Mouse (Mus musculus): ENCODE measurements around the gene Ccdc173. TPM values are rescaled to one million over a fixed set of nuclear protein-coding genes. Genes with fewer than 3 reads are reported as not detected.

Ccdc173 gene
- 1.0 and 1.3 TPM in 2 replicates for polyA plus RNA-seq (2016; fragmentation: Nextera tagmentation; extraction: Ambion mirVana)

DNA sequence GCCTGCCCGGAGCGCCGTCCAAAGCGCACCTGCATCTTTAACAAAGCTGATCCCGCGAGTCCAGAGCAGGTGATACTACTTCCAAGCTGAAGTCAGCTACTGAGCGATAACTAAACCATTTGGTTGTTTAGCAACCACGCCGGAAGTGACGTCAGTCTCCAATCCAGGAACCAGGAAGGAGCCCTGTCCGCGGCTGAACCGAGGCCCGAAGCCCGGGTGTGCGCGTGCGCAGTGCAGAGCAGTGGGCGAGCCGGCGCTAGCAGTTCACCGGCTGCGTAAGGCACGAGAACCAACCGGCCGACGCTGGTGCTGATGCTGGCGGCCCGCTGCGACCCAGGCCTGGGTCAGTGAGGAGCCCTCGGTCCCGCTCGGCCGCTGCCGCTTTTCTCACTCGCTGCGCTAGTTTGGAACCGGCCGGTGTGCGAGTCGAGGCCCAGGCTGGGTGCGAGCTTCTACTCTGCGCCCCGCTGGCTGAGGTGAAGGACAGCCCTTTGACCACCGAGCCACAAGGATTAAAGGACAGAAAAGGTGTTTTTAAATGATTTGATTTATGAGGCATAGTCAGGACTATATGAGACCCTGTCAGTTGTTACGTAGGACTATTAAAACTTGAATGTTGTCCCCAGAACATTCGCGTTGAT is at the start of gene Ccdc173, which contains the start of gene Phospho2:
TSS of gene Ccdc173 (minus strand) at position 147 of the 641 bp plus-strand sequence.
TSS of gene Phospho2 (plus strand) at position 195 of the 641 bp plus-strand sequence.
- WGBS, result 2% methylated on average over 48 of the region's 48 CpGs
- Histone ChIP-seq H3K27me3 (ENCODE audit: insufficient read depth, poor library complexity, severe bottlenecking) (no peaks in the 10 kb centered on the region), H3K9me3 (no peaks in the 10 kb centered on the region), H3K36me3 (peaks cover 17% of the 10 kb centered on the region), H3K27ac (peak within 1 kb of the TSS; percentile 93), H3K4me1 (peaks cover 4% of the 10 kb centered on the region; the same call in 1 of the 2 replicates), H3K4me3 (peak within 1 kb of the TSS; percentile 83)
- DNase-seq (ENCODE audit: low spot score), result peak; percentile 99

DNA sequence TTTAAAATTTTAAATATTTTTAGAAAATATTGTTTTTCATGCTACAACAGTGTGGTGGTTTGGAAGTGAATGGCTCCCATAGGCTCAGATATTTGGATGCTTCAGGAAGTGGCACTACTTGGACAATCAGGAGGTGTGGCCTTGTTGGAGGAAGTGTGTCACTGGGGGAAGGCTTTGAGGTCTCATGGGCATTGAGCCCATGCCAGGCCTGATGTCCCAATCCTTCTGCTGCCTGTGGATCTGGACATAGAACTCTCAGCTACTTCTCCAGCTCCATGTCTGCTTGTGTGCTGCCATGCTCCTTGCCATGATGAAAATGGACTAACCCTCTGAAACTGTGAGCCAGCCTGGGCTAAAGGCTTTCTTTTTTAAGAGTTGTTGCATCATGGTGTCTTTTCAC is 49.3 kb upstream of the Ccdc173 start:
- no peaks in the 10 kb centered on the region for H3K9me3 ChIP-seq
- DNase-seq (ENCODE audit: low spot score), result no peak

GRCm38 (mm10) chr2:69837996-69838395 is 48.6 kb upstream of the Ccdc173 start:
- Histone ChIP-seq H3K4me3 (no peak overlapping the region), H3K36me3 (peaks cover 43% of the 10 kb centered on the region), H3K27me3 (ENCODE audit: insufficient read depth, poor library complexity, severe bottlenecking) (no peaks in the 10 kb centered on the region), H3K4me1 (no peaks in the 10 kb centered on the region), H3K9me3 (no peaks in the 10 kb centered on the region), H3K27ac (no peak overlapping the region)
- no peak for DNase-seq (ENCODE audit: low spot score)
- WGBS, result 44% methylated on average over 3 of the region's 3 CpGs

More for the DNA sequence above, 49.3 kb upstream of the Ccdc173 start:
- Histone ChIP-seq H3K27ac (no peak overlapping the region), H3K4me3 (no peak overlapping the region), H3K36me3 (peaks cover 36% of the 10 kb centered on the region), H3K27me3 (ENCODE audit: insufficient read depth, poor library complexity, severe bottlenecking) (no peaks in the 10 kb centered on the region), H3K4me1 (no peaks in the 10 kb centered on the region)

- no peaks in the 10 kb centered on the region for H3K27me3 ChIP-seq (ENCODE audit: insufficient read depth, poor library complexity, severe bottlenecking)
- no peak overlapping the region for H3K27ac ChIP-seq
- 79% methylated on average over 7 of the region's 7 CpGs for WGBS
- no peaks in the 10 kb centered on the region for H3K4me1 ChIP-seq
- no peaks in the 10 kb centered on the region for H3K9me3 ChIP-seq
- H3K36me3 ChIP-seq, result peaks cover 49% of the 10 kb centered on the region
- DNase-seq (ENCODE audit: low spot score), result no peak
- H3K4me3 ChIP-seq, result no peak overlapping the region
These were observed 48.0 kb upstream of the Ccdc173 start for GRCm38 (mm10) chr2:69837244-69837967.

DNA sequence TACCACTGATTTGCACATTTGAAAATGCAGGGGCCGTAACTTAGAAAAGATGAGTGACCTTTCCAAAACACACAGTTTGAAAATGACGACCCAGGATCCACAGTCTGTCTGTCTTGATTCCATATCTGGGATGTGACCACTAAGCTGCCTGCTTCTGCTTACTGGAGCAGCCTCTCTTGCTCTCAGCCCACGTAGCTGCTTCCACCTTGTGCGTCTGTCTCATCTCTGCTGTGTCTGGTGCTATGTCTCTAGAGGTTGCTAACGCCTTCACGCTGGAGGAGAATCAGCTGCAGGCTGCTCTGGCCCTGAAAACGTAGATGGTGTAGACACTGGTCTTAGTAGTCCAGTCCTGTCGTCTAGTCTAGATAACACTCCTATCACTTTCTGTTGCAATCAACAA is 40.7 kb upstream of the Ccdc173 start:
- DNase-seq (ENCODE audit: low spot score), result peak; percentile 64

GRCm38 (mm10) chr2:69829680-69830079 is 40.3 kb upstream of the Ccdc173 start:
- Histone ChIP-seq H3K27me3 (ENCODE audit: insufficient read depth, poor library complexity, severe bottlenecking) (no peaks in the 10 kb centered on the region), H3K27ac (no peak overlapping the region), H3K9me3 (no peaks in the 10 kb centered on the region), H3K4me1 (peaks cover 6% of the 10 kb centered on the region), H3K4me3 (no peak overlapping the region), H3K36me3 (peaks cover 77% of the 10 kb centered on the region)
- WGBS, result 92% methylated on average over 2 of the region's 2 CpGs
- DNase-seq (ENCODE audit: low spot score), result peak; percentile 11

More for the DNA sequence above, 40.7 kb upstream of the Ccdc173 start:
- Histone ChIP-seq H3K4me3 (no peak overlapping the region), H3K9me3 (no peaks in the 10 kb centered on the region), H3K4me1 (peaks cover 5% of the 10 kb centered on the region), H3K27ac (no peak overlapping the region), H3K36me3 (peaks cover 79% of the 10 kb centered on the region), H3K27me3 (ENCODE audit: insufficient read depth, poor library complexity, severe bottlenecking) (no peaks in the 10 kb centered on the region)
- 81% methylated on average over 8 of the region's 8 CpGs for WGBS

DNA sequence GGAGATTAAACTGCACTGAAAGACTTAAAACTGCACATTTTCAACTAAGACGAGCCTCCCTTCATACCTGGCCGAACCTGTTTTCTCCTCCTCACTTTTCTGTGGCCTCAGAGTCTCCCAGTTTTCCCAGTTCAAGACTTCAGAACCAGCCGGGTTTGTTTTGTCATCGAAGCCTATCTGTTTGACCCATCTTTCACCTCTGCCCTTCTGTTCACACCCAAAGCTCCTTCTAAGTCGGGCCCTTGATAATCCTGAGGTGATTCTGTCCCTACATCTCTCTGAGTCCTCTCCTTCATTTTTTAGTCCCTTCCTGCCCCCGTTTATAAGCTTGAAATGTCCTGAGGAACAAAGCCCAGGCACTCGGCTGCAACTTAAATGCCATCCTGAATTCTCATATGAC is 38.7 kb upstream of the Ccdc173 start:
- no peak overlapping the region for H3K4me3 ChIP-seq
- DNase-seq (ENCODE audit: low spot score), result peak; percentile 39
- H3K27me3 ChIP-seq (ENCODE audit: insufficient read depth, poor library complexity, severe bottlenecking), result no peaks in the 10 kb centered on the region
- peaks cover 20% of the 10 kb centered on the region for H3K4me1 ChIP-seq
- H3K9me3 ChIP-seq, result no peaks in the 10 kb centered on the region
- H3K27ac ChIP-seq, result no peak overlapping the region
- WGBS, result 41% methylated on average over 7 of the region's 7 CpGs
- peaks cover 67% of the 10 kb centered on the region for H3K36me3 ChIP-seq

DNA sequence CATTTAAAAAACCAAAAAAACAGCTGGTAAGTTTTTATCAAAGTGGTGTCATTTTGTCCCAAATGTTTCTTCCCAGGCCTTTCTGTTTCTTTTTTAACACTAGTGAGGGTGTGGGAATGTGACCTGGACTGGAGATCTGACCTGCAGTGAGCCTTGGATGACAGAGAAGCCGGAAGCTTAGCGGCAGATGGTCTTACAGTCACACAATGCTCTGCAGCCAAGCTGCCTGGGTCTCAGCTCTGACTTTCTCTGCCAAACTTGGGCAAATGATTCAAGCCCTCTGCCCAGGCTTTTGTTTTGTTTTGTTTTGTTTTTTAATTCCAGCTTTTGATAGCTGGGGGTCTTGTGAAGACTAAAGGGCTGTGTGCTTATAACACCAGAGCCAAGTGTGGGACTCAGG is 37.0 kb upstream of the Ccdc173 start:
- H3K4me1 ChIP-seq, result peaks cover 26% of the 10 kb centered on the region
- H3K9me3 ChIP-seq, result no peaks in the 10 kb centered on the region
- H3K27ac ChIP-seq, result no peak overlapping the region
- H3K4me3 ChIP-seq, result no peak overlapping the region
- H3K36me3 ChIP-seq, result peaks cover 56% of the 10 kb centered on the region
- WGBS, result 71% methylated on average over 2 of the region's 2 CpGs
- DNase-seq (ENCODE audit: low spot score), result peak; percentile 72
- no peaks in the 10 kb centered on the region for H3K27me3 ChIP-seq (ENCODE audit: insufficient read depth, poor library complexity, severe bottlenecking)

DNA sequence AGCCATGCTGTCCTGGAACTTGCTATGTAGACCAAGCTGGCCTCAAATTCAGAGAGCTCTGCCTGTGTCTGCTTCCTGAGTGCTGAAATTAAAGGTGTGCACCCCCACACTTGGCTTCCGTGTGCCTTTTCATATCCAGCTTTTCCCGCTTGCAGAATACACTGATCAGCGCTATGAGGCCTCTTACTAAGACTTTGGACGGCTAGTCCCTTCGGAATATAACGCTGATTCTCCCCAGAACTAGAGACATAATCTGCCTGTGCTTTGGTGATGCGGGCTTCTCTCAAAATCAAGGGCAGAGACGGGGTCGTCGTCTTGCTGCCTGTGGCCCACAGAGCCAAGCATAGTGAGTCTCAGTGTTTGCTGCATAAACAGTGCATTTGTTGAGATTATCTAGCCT is 36.5 kb upstream of the Ccdc173 start:
- whole genome bisulfite sequencing, result 84% methylated on average over 10 of the region's 10 CpGs
- H3K27me3 ChIP-seq (ENCODE audit: insufficient read depth, poor library complexity, severe bottlenecking), result no peaks in the 10 kb centered on the region
- DNase-seq (ENCODE audit: low spot score), result peak; percentile 36
- no peaks in the 10 kb centered on the region for H3K9me3 ChIP-seq
- H3K27ac ChIP-seq, result no peak overlapping the region
- H3K4me1 ChIP-seq, result peaks cover 30% of the 10 kb centered on the region
- peaks cover 51% of the 10 kb centered on the region for H3K36me3 ChIP-seq
- no peak overlapping the region for H3K4me3 ChIP-seq

DNA sequence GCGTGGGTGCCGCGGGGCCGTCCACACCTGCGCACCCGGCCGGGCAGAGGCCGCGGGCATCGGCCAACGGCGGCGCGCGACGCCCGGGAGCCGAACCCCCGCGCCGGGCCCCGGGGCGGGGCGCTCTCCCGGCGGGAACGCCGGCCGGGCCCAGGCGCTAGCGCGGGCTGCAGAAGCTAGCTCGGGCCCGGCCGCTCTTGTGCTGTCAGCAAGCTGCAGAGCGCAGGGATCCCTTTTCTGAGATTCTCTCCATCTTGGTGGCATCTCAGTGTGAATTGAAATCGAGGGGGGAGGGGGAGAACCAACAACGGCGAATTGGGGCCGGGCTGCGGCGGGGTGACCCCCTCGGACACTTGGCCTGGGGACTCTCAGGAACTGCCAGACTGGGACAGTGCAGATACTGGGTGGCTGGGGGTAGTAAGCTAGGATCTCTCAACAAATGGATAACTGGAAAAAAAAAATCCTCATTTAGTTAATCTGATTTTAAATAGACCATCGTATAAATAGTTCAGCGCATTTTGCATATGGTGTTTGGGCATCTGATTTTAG is 33.8 kb upstream of the Ccdc173 start:
- DNase-seq (ENCODE audit: low spot score), result peak; percentile 75
- no peaks in the 10 kb centered on the region for H3K9me3 ChIP-seq
- H3K36me3 ChIP-seq, result peaks cover 26% of the 10 kb centered on the region
- H3K4me3 ChIP-seq, result peak overlapping the region; percentile 92
- peak overlapping the region; percentile 99 for H3K27ac ChIP-seq
- 1% methylated on average over 45 of the region's 45 CpGs for whole genome bisulfite sequencing
- peaks cover 28% of the 10 kb centered on the region for H3K4me1 ChIP-seq
- no peaks in the 10 kb centered on the region for H3K27me3 ChIP-seq (ENCODE audit: insufficient read depth, poor library complexity, severe bottlenecking)

- under 1% methylated on average over 79 of the region's 80 CpGs for WGBS
- Histone ChIP-seq H3K9me3 (no peaks in the 10 kb centered on the region), H3K36me3 (peaks cover 23% of the 10 kb centered on the region), H3K4me3 (peak overlapping the region; percentile 92), H3K27me3 (ENCODE audit: insufficient read depth, poor library complexity, severe bottlenecking) (no peaks in the 10 kb centered on the region), H3K27ac (peak overlapping the region; percentile 99), H3K4me1 (peaks cover 25% of the 10 kb centered on the region; the same call in 1 of the 2 replicates)
- peak; percentile 89 for DNase-seq (ENCODE audit: low spot score)
These were observed 33.2 kb upstream of the Ccdc173 start for GRCm38 (mm10) chr2:69822361-69823128.

DNA sequence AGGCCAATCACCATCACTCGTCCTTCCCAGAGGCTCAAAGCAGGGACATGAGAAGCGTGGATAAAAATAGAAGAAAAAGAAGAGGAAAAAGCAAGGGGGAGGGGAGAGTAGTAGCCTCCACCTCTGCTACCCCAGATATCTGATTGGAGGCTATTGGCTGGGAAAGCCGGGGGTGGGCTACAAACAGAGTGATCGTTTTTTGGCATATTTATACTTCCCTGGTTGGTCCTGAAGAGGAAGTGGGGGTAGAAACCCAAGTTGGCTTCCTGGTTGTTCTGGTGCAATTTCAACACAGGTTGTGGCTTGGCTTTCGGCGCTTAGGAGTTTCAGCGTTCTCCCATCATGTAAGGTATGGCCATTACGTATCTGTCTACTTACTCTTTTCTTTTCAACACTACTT is 32.3 kb upstream of the Ccdc173 start, which contains the start of gene Klhl23:
TSS of gene Klhl23 (plus strand) at position 234 of the 400 bp plus-strand sequence.
- Histone ChIP-seq H3K36me3 (peaks cover 18% of the 10 kb centered on the region), H3K27me3 (ENCODE audit: insufficient read depth, poor library complexity, severe bottlenecking) (no peaks in the 10 kb centered on the region), H3K27ac (peak within 1 kb of the TSS; percentile 99), H3K4me1 (peaks cover 25% of the 10 kb centered on the region; the same call in 1 of the 2 replicates), H3K4me3 (peak within 1 kb of the TSS; percentile 92), H3K9me3 (no peaks in the 10 kb centered on the region)
- DNase-seq (ENCODE audit: low spot score), result peak; percentile 81
- 8% methylated on average over 8 of the region's 8 CpGs for WGBS
